Mouse (Mus musculus) embryonic facial prominence, embryonic 11.5 days (tissue): ENCODE results near the gene Bad. TPM values are rescaled to one million over a fixed set of nuclear protein-coding genes. Genes with fewer than 3 reads are reported as not detected.

Source experiments
- ATAC-seq: fragments of 200-750 bp; cut with Nextera tagmentation; replicated peaks from 2 replicates; pipeline ENCODE4 v1.8.0; 2017; ENCODE audit warnings: low read depth; ENCODE audit not compliant: insufficient number of reproducible peaks, low FRiP score, low TSS enrichment
- DNase-seq: peaks from one replicate; pipeline ENCODE4 v3.0.0-alpha.2; 2015; ENCODE audit warnings: low spot score
- H3K27ac ChIP-seq: fragments of 300-500 bp; sonication (generic); replicated peaks from 2 replicates; pipeline ENCODE4 v1.5.1; 2014; ENCODE audit warnings: mild to moderate bottlenecking, low read depth, low read length, control low read depth
- H3K27me3 ChIP-seq: fragments of 300-500 bp; sonication (generic); 2 replicates; pipeline ENCODE4 v1.6.1; 2014; ENCODE audit warnings: mild to moderate bottlenecking, low read length, moderate library complexity, mixed read lengths; ENCODE audit not compliant: control insufficient read depth, insufficient read depth
- H3K36me3 ChIP-seq: fragments of 300-500 bp; sonication (generic); replicated peaks from 2 replicates; pipeline ENCODE4 v1.6.1; 2014; ENCODE audit warnings: low read depth, mild to moderate bottlenecking, low read length, moderate library complexity, mixed read lengths; ENCODE audit not compliant: control insufficient read depth, insufficient read depth
- H3K4me1 ChIP-seq: fragments of 300-500 bp; sonication (generic); 2 replicates; pipeline ENCODE4 v1.6.1; 2014; ENCODE audit warnings: low read length, mixed read lengths; ENCODE audit not compliant: control insufficient read depth, insufficient read depth
- H3K4me2 ChIP-seq: fragments of 300-500 bp; sonication (generic); 2 replicates; pipeline ENCODE4 v1.6.1; 2014; ENCODE audit warnings: low read depth, mild to moderate bottlenecking, control low read depth, low read length, moderate library complexity
- H3K4me3 ChIP-seq: fragments of 300-500 bp; sonication (generic); 2 replicates; pipeline ENCODE4 v1.5.1; 2014; ENCODE audit warnings: low read depth, low read length, control low read depth
- H3K9ac ChIP-seq: fragments of 300-500 bp; sonication (generic); replicated peaks from 2 replicates; pipeline ENCODE4 v1.6.1; 2014; ENCODE audit warnings: mild to moderate bottlenecking, control low read depth, low read length
- H3K9me3 ChIP-seq: fragments of 300-500 bp; sonication (generic); replicated peaks from 2 replicates; pipeline ENCODE4 v1.6.1; 2016; ENCODE audit warnings: mild to moderate bottlenecking, low read length, inconsistent platforms, mixed read lengths; ENCODE audit not compliant: control insufficient read depth
- WGBS: fragments of 180-500 bp; shearing (Covaris S2); extraction: QIAGEN DNeasy Blood & Tissue Kit; methylation state at CpG from one replicate; pipeline ENCODE4 v1.1.7; 2014; 5-methylcytosine and 5-hydroxymethylcytosine counted together
- polyA plus RNA-seq: library from polyadenylated mRNA; unstranded; fragments of >200 nt; fragmentation: Nextera tagmentation; extraction: Ambion mirVana; gene quantifications from 2 replicates; pipeline ENCODE4 v1.2.1, GENCODE M21; 2014

Gene Bad
- polyA plus RNA-seq, 1 experiment from 2014 or later = 60.7 TPM

DNA sequence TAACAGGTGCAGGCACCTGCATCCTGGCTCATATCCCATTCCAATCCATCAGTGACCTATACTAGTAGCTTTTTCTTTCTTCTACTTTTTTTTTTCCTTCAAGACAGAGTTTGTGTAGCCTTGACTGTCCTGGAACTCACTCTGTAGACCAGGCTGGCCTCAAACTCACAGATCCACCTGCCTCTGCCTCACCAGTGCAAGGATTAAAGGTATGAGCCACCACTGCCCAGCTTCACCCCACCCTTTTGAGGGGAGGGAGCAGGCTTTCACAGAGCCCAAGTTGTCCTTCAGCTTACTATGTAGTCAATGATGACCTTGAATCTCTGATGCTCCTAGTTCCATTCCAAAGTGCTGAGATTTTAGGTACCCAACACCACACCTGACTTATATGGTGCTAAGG lies 22.2 kb upstream of the Bad start:
- Histone ChIP-seq H3K4me2 (no peak overlapping the region), H3K27ac (no peak overlapping the region), H3K27me3 (peaks cover 11% of the 10 kb centered on the region), H3K9ac (no peak overlapping the region), H3K4me1 (peaks cover 6% of the 10 kb centered on the region; the same call in 1 of the 2 replicates), H3K36me3 (no peaks in the 10 kb centered on the region), H3K4me3 (no peak overlapping the region), H3K9me3 (no peaks in the 10 kb centered on the region)
- no peak for ATAC-seq
- no peak for DNase-seq

DNA sequence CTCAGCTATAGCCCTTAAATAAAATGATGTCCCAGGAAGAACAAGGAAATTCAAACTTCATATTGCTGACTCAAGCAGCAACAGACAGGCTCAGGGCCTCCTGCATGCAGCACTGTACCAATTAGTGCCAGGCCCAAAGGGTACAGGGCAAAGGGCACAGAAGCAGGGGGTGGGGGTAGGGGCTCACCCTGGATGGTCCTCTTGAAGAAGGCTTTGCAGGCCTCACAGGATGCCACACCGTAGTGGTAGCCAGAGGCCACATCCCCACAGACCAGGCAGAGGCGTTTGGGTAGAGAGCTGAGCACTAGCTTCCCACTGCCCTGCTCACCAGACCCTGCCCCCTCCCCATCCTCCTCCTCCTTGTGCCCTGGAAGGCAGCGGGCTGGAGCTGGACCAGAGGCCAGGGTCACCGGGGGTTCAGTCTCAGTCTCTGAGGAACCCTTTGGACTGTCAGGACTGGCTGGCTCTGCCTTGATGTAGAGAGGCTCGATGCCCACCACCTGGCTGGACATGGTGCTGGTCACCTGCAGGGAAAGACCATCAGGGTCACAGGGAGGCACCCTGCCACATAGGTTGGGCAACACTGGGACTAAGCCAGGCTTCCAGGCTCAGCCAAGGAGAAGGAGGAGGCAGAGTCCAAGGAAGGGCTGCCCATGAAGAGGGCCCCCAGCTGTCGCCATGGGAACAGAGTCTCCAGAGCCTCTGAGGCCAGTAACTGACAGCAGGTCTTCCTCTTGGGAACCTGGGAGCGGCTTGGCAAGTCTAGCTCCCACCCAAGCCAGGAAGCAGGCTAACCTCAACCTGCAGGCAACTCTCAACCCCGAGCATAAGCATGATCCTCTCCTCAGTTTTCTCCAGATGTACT lies 21.6 kb upstream of the Bad start:
- H3K9ac ChIP-seq = peak overlapping the region; percentile 67
- H3K27me3 ChIP-seq = peaks cover 17% of the 10 kb centered on the region
- H3K4me3 ChIP-seq = peak overlapping the region; percentile 66
- H3K9me3 ChIP-seq = no peaks in the 10 kb centered on the region
- ATAC-seq (no peak), DNase-seq (peak; percentile 29)
- H3K27ac ChIP-seq = no peak overlapping the region
- peak overlapping the region; percentile 88 for H3K4me2 ChIP-seq
- peaks cover 6% of the 10 kb centered on the region; the same call in 1 of the 2 replicates for H3K4me1 ChIP-seq
- 51% methylated on average over 8 of the region's 8 CpGs for WGBS
- no peaks in the 10 kb centered on the region for H3K36me3 ChIP-seq

GRCm38 (mm10) chr19:6920741-6921636 lies 20.7 kb upstream of the Bad start:
- 2% methylated on average over 42 of the region's 48 CpGs for WGBS
- peaks cover 6% of the 10 kb centered on the region; the same call in 1 of the 2 replicates for H3K4me1 ChIP-seq
- H3K9ac ChIP-seq = peak overlapping the region; percentile 67
- H3K36me3 ChIP-seq = no peaks in the 10 kb centered on the region
- H3K4me3 ChIP-seq = peak overlapping the region; percentile 66
- H3K4me2 ChIP-seq = peak overlapping the region; percentile 88
- peak overlapping the region; percentile 60 for H3K27ac ChIP-seq
- H3K9me3 ChIP-seq = no peaks in the 10 kb centered on the region
- H3K27me3 ChIP-seq = peaks cover 24% of the 10 kb centered on the region
- no peak; the same call in 1 of the 2 replicates for ATAC-seq
- DNase-seq = peak; percentile 52

GRCm38 (mm10) chr19:6921647-6922567 lies 19.8 kb upstream of the Bad start, which contains the start of gene Esrra:
Esrra (minus strand) TSS chr19:6921813.
- Histone ChIP-seq H3K27me3 (peaks cover 34% of the 10 kb centered on the region), H3K4me3 (peak within 1 kb of the TSS; percentile 66), H3K36me3 (no peaks in the 10 kb centered on the region), H3K9me3 (peaks cover 3% of the 10 kb centered on the region; the same call in 1 of the 2 replicates), H3K4me2 (peak within 1 kb of the TSS; percentile 88), H3K27ac (peak within 1 kb of the TSS; percentile 60), H3K4me1 (peaks cover 10% of the 10 kb centered on the region; the same call in 1 of the 2 replicates), H3K9ac (peak within 1 kb of the TSS; percentile 67)
- WGBS = under 1% methylated on average over 63 of the region's 66 CpGs
- peak; percentile 100 for DNase-seq
- peak; percentile 90 for ATAC-seq

DNA sequence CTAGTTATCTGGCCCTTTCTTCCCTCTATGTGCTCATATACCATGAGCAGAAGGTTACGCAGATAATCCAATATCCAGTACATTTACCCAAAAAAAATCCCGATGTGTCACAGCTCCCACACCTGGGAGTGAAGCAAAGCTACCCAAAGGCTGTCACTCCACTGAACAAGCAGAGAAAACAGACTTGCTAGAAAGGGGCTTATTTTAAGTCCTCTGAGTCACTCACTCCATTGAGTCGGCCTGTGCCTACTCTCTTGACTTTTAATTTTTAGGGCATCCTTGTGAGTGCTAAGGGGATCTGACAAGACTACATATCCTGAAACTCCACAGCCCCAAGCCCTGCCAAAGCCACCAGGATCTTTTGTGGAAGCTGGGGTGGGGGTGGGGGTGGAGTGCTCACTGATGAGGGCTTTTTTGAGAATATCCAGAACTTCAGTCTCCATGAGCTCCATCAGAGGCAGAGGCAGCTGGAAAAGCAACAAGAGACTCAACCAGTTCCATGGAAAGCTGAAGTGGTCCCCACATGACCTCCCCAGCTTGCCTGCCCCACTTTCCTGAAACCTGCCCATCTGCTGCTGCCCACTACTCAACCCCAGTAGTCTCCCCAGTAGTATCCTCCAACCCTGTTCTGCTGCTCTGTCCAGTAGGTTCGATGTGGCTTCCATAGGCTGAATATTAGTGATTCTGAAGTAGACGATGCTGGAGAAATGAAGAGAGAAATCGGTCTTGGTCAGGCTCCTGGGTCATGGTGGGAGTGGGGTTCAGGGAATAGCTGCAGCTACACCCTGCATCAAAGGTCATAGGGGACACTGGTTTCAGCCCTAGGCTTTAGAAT lies 18.5 kb upstream of the Bad start:
- Histone ChIP-seq H3K4me2 (no peak overlapping the region), H3K9ac (no peak overlapping the region), H3K9me3 (peaks cover 3% of the 10 kb centered on the region; the same call in 1 of the 2 replicates), H3K27ac (no peak overlapping the region), H3K4me1 (peaks cover 10% of the 10 kb centered on the region; the same call in 1 of the 2 replicates), H3K4me3 (no peak overlapping the region), H3K36me3 (no peaks in the 10 kb centered on the region), H3K27me3 (peaks cover 46% of the 10 kb centered on the region)
- 61% methylated on average over 6 of the region's 6 CpGs for WGBS
- no peak for DNase-seq
- ATAC-seq = no peak

- peaks cover 54% of the 10 kb centered on the region for H3K27me3 ChIP-seq
Observed at GRCm38 (mm10) chr19:6924461-6925306, 17.0 kb upstream of the Bad start.

More at GRCm38 (mm10) chr19:6924461-6925306, 17.0 kb upstream of the Bad start:
- H3K9me3 ChIP-seq = peaks cover 3% of the 10 kb centered on the region; the same call in 1 of the 2 replicates
- H3K4me1 ChIP-seq = peaks cover 10% of the 10 kb centered on the region; the same call in 1 of the 2 replicates
- no peak overlapping the region for H3K9ac ChIP-seq
- no peaks in the 10 kb centered on the region for H3K36me3 ChIP-seq
- 3% methylated on average over 39 of the region's 39 CpGs for WGBS
- peak overlapping the region; percentile 7; the same call in 1 of the 2 replicates for H3K4me3 ChIP-seq
- DNase-seq (peak; percentile 88), ATAC-seq (no peak)
- no peak overlapping the region for H3K27ac ChIP-seq
- no peak overlapping the region for H3K4me2 ChIP-seq
